Mouse (Mus musculus) B cell, adult 2 months (primary cell): Measurements from ENCODE around the gene Zhx3.

ENCODE experiments used
- DNase-seq, 2 experiments: peaks; one replicate each; pipeline ENCODE4 v3.0.0; 2022

Zhx3 gene

DNA sequence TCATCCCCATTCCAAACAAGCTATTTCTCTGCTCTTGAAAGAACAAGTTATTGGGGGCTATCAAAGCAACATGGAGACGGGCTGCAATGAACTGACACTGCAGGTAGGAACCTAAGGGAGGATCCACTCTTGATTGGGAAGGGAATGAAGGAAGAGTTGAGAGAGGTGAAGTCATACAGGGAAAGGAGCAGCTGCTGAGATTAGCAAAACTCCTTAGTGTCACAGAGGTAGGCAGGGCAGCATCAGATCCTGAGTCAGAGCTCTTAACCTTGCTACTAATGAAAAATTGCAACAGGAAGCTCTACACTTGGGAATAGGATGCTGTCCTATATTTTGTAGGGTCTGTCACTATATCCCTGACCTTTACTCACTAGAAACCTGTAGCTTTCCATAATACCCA, 71.8 kb downstream of the Zhx3 start:
- DNase-seq = no peak

DNA sequence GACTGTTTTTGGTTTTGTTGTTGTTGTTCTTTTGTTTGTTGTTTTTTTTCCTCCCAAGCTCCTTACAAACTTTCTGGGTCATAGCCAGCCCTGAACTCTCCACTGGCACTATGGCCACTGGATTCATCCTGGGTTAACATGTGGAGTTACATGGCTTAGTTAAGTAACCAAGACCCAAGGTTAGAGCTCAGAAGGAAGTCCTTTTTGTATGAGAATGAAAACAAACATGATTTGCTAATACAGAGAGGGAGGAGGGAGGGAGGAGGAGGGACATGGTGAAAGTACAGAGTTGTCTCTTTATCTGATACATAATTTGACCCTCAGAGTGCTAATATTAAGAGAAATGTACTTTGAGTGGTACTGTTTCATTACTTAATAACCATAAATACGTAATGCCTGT, 74.6 kb downstream of the Zhx3 start:
- no peak for DNase-seq

DNA sequence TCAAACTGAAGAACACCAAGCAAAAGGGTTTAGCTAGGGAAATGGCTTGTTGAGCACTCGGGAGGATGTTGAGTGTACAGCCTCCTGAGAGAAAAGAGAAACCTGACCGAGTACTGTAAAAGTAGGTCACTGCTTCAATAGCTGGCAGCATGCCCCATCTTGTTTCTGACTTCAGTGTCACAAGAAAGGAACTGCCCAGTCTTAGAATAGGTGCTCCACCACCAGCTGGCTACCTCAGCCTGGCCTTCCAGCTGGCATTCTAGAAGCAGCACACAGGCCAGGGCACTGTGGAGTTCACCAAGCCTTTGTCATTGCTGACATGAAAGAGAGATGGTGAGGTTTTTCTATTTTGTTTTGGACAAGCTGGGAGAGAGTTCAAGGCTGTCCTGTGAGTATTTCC, 75.8 kb downstream of the Zhx3 start:
- no peak for DNase-seq

DNA sequence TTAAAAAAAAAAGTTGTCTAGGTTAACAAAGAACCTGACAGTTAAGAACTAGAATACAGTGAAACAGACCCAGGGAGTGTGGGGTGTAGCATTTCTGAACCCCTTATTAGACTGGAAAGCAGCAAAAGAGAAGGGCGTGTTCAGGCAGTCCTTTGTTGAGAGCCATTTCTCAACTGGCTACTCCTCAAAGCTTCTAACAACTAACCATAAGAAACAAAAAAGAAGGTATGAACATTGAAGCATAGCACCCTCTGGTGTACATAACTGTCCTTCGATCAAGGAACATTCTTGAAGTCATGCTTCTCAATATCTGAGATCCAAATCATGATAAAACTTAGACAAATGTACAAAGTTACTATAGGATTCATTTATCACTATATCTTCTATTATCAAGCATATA, 79.7 kb downstream of the Zhx3 start:
- no peak for DNase-seq

DNA sequence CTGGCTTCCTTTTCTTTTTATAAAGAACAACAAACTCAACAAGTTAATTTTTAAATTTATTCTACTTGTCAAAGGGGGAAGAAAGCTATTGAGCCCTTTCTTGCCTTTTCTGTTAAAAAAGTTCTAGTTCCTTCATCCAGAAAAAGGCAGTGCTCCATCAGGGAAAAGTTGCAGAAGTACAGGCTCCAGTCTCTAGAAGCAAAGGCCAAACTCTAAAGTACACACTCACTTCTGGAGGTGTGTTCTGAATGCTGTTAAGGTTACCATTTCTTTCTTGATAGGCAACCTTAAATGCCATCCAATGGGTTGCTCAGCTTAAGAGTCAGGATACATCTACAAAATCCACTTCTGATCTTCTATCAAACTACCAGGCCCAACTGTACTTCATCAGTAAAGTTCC, 83.1 kb downstream of the Zhx3 start:
- DNase-seq = no peak

DNA sequence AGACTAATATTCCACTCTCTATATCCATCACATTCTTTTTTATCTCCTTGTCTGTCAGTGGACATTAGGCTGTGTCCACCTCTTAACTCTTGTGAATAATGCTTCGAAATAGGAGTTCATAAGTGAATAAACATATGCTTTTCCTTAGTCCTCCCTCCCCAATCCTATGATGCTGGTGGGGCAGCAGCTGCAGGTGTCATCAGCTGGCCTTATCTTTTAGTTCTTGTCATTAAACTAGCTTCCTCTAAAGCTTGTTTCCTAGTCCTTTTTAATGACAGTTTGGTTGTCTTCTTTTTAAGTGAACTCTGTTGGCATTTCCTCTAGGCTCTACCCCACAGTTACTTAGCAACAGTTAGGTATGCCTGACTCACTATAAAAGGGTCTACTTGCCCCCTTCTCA, 83.8 kb downstream of the Zhx3 start:
- no peak for DNase-seq

DNA sequence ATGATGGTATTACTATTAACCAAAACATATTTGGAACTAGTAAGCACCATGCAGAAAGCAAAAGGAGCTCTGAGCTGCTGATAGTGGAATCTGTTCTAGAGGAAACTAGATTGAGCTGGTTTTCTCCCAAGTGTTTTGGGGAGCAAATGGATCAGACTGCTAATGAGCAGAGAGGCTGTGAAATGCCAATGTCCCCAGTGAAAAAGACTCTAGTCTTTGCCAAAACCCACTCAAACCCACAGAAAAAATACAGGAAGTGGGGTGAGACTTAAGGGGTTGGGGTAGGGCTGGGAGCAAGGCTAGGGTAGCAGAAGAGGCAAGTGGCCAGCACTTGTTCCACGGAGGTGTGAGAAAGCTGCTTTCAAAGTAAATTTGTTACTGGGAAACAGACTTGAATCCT, 86.5 kb downstream of the Zhx3 start:
- DNase-seq = no peak

DNA sequence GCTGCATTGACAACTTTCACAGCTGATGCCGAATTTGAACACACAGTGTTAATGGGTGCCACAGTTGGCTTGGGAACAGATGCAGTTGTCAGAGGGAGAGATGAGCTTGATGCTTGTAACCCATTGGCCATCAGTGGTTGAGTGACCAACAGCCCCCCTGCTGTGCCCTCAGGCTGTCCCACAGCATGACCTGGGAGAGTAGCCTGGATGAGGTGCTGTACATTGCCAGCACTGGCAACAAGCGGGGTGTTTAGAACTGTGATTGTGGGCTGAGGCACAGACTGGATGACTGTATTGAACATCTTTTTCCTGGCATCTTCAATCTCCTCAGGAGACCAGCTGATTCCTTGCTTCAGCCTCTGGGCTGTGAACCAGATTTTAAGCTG, 92.0 kb downstream of the Zhx3 start:
- no peak for DNase-seq

DNA sequence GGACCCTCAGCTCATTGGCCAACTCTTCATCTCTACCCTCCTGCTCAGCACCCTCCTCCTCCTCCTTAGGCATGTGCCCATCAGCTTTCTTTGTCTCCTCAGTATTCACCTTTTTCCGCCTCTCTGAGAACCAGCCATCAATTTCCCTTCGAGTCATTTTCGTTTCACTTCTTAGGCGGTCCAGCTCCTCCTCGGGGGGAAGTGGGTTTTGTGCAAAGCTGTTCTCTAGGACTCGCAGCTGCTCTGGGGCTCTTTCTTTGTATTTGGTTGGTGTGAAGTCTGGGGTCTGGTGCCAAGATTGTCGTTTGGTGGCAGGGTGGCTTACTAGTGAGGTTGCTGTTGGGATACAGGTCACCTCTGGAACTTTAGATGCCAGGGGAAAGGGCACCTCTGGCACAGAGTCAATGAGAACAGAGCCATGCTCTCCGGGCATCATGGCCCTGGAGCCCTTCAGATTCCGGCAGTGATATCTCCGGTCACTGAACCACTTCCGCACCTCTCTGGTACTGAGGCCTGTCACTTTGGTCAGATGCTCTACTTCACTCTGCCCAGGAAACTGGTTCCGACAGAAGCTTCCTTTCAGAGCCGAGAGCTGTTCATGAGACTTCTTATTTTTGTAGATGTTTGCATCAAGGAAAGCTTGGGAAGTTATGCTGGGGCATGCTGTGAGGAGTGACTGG, 92.5 kb downstream of the Zhx3 start:
- DNase-seq = no peak

DNA sequence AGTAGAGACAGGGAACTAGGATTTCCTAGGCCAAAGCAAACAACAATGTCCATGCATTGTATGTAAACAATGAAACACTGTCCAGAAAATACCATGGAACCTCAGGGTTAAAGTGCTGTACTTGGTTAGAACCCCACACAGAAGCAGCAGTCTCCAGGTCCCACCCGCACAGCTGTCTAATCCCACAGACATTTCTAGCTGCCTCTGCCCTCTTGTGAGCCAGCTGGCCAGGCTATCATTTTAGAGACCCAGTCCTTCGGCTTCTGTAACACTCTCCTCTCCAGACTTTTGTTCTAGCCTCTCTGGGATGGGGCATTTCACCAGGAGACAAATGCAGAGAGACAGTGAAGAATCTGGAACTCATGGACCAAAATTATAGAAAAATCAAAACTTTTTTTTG, 94.8 kb downstream of the Zhx3 start:
- DNase-seq = no peak

DNA sequence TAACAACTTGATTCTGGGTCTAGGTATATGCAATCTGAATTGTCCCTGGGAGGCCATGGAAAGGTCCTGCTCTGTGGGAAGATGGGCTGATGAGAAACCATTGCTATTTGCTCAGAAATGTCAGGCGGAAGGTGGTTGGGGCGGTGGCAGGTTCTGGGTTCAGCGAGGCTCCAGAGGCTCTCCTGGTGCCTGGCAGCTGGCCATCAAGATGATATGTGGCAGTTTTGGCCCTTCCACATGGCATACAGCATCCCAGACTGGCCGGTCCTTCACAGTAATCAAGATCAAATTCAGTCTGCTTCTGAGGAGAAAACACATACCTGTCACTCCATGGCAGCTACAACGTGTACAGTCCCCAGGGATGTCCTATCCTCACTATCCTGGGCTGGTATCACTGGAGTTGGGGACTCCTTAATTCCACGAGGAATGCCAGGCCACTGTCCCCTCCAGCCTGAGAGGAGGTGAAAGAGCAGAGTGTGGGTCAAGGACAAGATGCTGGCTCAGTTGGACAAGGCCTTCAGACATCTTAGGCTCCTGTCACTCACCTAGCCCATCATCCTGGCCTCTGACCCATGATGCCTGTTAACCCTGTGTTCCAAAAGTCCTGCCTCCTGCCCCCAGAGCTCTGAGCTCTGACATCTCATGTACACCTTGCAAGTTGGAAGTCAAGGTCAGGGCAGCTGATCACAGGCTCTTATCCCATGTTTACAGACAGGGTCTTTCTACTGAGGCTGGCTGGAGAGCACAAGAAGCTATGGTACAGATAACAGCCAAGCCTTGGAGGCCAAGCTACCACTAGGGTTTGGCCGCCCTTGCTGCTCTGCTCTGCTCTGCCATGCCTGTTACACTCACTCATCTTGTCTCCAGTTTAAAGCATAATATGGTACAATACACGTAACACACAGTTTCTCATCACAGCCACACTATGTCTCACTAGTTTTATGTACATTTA, 101.2 kb downstream of the Zhx3 start:
- DNase-seq = no peak

DNA sequence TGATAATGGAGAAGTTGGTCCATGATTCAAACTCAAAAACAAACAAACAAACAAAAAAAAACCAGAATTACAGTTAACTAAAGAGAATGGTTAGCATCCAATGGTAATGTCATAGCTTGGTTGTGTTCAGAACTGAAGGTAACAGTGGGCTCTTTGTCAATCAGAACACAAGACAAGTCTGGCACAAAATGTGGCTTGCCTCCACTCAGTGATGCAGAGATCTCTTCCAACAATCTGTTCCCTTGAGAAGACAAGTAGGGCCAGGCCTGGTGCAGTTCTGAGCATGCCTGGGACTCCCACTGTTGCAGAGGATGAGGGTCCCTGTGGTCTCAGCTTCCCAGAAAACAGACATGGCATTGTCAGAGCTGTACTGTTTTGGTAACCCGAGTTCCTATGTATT, 101.9 kb downstream of the Zhx3 start:
- no peak for DNase-seq

DNA sequence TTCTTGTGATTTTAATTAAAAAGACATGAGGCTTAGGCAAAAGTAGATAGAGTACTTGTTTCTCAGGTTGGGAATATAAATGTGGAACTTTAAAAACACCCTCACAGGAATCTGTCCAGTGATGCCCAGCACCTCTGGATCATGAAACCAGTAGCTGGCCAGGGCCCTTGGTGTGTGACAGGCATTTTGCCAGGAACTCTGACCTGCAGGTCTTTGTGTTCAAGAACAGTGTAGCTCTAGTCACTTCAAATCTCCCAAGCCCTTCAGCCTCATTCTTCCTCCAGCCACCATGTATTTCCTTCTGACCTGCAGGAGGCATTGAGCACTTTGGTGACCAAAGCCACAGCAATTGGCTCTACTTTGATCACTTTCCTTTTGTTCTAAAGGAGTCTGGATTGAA, 102.4 kb downstream of the Zhx3 start:
- no peak for DNase-seq

DNA sequence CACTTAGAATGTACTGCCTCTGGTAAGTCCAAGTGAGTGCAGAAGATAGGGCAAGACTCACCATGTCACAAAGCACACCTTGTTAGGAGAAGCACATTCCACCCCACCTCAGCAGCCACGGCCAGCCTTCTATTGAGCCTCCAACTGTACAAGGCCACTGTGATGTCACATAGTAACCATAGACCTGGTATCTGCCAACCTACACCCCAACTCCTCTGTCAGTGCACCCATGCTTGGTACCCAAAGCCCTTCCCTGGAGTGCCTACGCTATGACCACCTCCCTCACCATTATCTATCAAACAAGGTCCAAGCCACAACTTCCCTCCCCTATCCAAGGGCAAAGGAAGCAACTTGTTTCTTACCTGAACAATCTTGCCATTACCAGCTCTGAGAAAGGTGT, 103.8 kb downstream of the Zhx3 start:
- no peak for DNase-seq

DNA sequence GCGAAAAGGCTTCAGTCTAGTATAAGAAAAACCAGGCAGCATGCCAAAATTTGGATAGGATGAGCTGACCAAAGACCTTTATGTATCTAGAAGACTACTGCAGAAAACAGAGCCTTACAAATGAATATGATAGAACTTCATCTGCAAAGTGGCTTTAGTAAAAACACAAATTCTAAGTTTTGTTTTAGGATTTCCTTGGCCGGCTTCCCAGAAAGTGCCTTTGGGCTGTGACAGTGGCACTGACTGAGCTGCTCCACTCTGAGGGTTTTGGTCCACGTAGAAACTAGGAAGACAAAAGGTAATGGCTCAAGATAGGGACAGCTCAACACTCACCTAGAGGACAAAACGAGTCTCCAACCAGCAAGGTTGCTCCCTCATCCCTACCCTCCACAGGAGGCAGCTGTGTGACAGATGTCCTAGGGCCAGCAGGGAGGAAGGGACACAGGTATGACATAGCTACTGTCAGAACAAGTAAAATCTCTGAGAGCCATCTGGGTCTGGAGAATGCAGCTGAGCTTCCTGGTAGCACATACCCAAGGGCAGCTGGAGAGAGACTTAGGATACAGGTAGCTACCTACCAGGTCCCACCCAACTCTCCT, 104.6 kb downstream of the Zhx3 start:
- no peak for DNase-seq

DNA sequence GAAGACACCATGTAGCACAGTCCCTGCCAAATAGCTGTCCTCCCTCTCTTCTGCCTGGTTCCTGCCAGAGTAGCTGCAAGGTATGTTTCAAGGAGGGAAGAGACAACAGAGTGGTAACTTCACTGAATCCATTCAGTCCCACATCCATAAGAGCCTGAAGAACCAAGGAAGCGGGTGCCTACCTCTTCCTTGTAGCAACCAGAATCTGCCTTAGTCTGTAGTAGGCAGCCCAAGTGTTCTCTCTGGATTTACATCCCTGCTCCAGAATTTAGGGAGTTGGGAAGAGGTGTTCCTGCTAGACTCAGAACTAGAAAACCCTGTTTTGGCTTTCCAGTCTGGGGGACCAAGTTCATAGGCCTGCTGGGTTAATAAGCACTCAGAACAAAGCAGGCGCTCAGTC, 105.6 kb downstream of the Zhx3 start:
- DNase-seq = no peak

DNA sequence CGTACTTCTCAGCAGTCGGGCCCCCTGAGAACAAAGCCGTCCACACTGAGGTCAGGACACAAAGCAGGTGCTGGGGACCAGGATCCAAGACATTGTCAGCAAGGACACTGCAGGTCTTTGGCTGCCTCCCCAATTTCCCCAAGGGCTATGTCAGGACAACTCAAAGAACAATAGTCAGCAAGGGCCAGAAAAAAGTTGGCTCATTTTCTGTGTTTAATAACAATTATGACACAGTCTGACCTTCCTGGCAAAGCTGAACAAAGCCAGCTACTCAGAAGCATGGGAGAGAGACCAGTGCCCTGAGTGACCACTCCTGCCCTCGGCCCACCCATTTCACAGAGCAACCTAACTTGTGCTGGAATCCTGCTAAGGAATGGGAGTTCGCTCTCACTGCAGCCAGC, 106.4 kb downstream of the Zhx3 start:
- no peak for DNase-seq

DNA sequence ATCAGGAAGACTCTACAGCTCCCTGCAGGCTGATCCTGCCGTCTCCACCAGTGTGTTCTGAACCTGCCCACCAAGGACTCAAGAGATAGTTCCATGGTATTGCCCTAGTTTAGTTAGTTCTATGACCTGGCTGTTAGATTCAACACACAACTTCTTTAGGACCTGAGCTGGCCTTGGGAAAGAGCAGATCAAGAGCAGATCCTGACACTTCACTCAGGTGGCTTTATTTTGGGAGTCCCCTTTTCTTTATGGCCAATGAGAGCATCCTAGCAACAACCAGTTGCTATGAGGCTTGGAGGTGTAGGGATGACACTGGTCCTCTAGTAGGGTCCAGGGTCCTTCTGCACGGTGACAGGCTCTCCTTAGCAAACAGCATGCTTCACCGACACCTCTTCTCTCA, 107.7 kb downstream of the Zhx3 start:
- no peak for DNase-seq

DNA sequence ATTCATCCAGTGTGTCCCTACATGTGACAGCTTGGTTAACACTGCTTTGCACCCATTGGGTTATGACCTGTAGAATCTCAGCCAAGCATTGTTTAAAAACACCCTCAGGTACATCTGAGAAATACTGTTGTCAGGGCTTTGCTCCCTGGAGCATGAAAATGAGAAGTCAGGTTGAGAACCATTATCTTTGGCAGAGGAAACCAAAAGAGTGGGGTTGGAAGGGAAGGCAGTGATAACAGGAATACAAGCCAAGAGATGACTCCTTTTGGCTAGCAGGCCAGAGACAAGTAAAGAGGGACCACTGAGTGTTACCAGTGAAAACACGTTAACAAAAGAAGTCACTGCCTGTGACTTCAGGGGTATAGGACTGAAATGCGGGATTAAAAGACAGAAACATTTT, 108.4 kb downstream of the Zhx3 start:
- DNase-seq = no peak

DNA sequence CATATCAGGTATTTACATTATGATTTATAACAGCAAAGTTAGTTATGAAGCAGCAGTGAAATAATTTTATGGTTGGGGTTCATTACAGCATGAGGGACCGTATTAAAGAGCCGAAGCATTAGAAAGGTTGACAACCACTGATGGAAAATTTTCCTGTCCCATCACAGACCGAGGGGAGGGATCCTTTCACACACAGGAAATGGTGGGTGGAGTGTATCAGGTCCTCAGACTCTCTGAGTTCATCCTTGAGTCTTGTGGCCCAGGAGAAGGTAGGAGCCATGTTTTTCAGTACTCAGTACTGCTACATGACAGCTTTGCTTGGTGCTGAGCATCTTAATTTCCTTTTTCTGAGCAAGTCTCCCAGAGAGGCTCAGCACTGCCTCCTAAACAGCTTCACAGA, 109.0 kb downstream of the Zhx3 start:
- no peak for DNase-seq

DNA sequence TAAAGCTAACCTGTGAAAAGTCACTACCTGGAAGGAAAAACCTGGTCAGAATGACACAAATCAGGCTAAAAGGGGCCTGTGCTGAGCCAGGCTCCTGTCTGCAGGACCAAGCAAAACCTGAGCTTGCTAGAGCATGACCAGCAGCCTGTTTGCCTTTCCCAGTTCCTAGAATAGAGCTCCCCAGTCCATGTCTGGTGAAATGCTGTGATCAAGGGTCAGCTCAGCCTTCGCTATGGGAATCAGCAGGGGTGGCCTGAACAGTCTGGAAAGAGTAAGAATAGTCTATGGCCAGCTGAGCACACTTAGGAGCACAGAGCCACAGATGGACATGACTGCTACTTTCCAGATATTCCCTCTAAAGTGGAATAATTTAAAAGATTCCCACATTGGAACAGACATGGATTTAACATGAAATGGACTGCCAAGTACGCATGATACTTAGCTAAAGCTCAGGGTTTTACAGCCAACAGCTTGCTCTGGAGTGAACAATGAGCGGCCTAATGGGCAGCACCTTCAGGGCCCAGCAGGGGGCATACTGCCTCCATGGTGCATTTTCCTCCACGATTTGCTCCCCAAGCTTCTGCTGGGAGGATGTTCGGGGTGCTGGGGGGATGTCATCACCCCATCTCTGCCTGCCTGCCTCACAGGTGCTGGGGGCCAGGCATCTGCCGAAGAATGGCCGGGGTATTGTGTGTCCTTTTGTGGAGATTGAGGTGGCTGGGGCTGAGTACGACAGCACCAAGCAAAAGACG, 112.2 kb downstream of the Zhx3 start:
- peak; percentile 19 to 36 for DNase-seq

DNA sequence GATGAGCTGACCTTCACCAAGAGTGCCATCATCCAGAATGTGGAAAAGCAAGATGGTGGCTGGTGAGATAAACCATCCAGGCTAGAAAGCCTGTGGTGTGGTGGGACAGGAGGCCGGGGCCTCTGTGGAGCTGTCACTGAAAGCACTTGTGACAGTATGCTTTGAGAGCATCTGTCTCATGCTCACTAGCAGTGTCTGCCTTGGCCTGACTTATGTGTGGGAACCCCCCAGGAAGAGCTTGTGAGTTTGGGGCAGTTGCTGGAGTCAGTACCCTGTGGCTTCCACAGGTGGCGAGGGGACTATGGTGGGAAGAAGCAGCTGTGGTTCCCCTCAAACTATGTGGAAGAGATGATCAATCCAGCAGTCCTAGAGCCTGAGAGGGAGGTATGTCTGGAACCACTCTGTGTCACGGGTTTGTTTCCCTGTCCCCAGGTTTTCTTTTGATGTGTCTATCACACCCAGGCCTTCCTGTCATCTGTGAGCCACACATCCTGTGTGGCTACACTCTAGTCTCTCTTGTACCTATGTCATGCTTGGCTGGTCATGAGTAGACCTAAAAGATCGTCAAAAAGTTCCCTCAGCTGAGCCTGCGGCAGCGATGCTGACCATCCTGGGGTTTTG, 116.1 kb downstream of the Zhx3 start:
- DNase-seq = peak; percentile 22 to 33

DNA sequence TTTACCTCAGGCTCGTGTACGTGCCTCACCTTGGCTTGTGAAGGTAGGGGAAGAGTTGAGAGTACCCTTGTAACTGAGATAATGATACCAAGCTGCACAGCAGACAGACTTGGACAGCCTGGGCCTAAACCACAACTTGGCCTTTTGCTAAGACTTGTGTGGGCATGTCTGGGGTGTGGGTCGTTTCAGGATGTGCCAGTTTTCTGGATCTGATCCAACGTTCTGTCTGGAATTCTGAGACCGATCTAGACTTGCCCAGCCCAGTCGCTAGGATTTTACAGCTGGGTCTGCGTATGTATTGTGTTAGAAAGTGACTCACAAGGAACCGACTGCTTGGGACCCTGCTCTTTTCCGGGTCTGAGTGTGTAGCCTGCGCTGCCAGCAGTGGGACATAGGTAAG, 125.7 kb downstream of the Zhx3 start:
- DNase-seq = no peak
